Mouse (Mus musculus) embryonic facial prominence, embryonic 15.5 days (tissue): ENCODE data around the gene Ddhd1. TPM values are rescaled to one million over a fixed set of nuclear protein-coding genes. Genes with fewer than 3 reads are reported as not detected.

Experiments used
- ATAC-seq: fragments of 200-750 bp; cut with Nextera tagmentation; 2 replicates; pipeline ENCODE4 v1.8.0; 2017; ENCODE audit warnings: low read depth, moderate TSS enrichment; ENCODE audit not compliant: insufficient number of reproducible peaks, low FRiP score, low TSS enrichment
- H3K27ac ChIP-seq: fragments of 300-500 bp; sonication (generic); replicated peaks from 2 replicates; pipeline ENCODE4 v1.5.1; 2015; ENCODE audit warnings: mild to moderate bottlenecking, inconsistent platforms
- H3K27me3 ChIP-seq: fragments of 300-500 bp; sonication (generic); 2 replicates; pipeline ENCODE4 v1.6.1; 2015; ENCODE audit warnings: inconsistent platforms
- H3K36me3 ChIP-seq: fragments of 300-500 bp; sonication (generic); 2 replicates; pipeline ENCODE4 v1.6.1; 2015; ENCODE audit warnings: mild to moderate bottlenecking, inconsistent platforms
- H3K4me1 ChIP-seq: fragments of 300-500 bp; sonication (generic); 2 replicates; pipeline ENCODE4 v1.6.1; 2015; ENCODE audit warnings: inconsistent platforms
- H3K4me2 ChIP-seq: fragments of 300-500 bp; sonication (generic); replicated peaks from 2 replicates; pipeline ENCODE4 v1.6.1; 2015; ENCODE audit warnings: mild to moderate bottlenecking, inconsistent platforms
- H3K4me3 ChIP-seq: fragments of 300-500 bp; sonication (generic); replicated peaks from 2 replicates; pipeline ENCODE4 v1.5.1; 2015; ENCODE audit warnings: mild to moderate bottlenecking, inconsistent platforms
- H3K9ac ChIP-seq: fragments of 300-500 bp; sonication (generic); 2 replicates; pipeline ENCODE4 v1.6.1; 2015; ENCODE audit warnings: inconsistent platforms
- H3K9me3 ChIP-seq: fragments of 300-500 bp; sonication (generic); replicated peaks from 2 replicates; pipeline ENCODE4 v1.6.1; 2016; ENCODE audit warnings: inconsistent platforms
- WGBS: fragments of 180-500 bp; shearing (Covaris S2); methylation state at CpG from one replicate; pipeline ENCODE4 v1.1.7; 2015; 5-methylcytosine and 5-hydroxymethylcytosine counted together
- polyA plus RNA-seq: library from polyadenylated mRNA; unstranded; fragments of >200 nt; fragmentation: Nextera tagmentation; extraction: Ambion mirVana; gene quantifications from 2 replicates; pipeline ENCODE4 v1.2.1, GENCODE M21; 2015

The Ddhd1 gene
- polyA plus RNA-seq, 1 experiment from 2014 or later: 7.0 TPM

DNA sequence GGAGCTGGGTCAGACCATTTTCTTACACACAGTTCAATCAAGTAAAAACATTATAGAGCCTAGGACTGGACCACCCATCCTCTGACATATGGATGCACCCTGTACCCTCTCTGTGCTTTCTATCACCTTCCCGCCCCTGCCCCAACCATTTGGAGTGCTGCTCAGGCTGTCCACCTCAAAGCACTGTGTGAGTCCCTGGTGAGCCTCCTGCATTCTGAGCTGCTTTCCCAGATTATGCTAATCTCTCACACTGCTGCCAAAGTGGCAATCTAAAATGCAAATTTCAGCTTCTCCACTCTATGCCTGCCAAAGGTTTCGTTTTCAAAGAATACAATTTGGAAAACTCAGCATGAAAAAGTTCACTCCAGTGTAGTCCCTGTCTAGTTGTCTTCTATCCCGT lies 14.5 kb downstream of the Ddhd1 start:
- H3K27me3 ChIP-seq: no peaks in the 10 kb centered on the region
- WGBS: 53% methylated on average over 3 of the region's 3 CpGs
- H3K9me3 ChIP-seq: no peaks in the 10 kb centered on the region
- no peaks in the 10 kb centered on the region for H3K36me3 ChIP-seq
- H3K4me3 ChIP-seq: no peak overlapping the region
- H3K4me2 ChIP-seq: no peak overlapping the region
- H3K9ac ChIP-seq: no peak overlapping the region
- no peak for ATAC-seq
- no peaks in the 10 kb centered on the region for H3K4me1 ChIP-seq
- no peak overlapping the region for H3K27ac ChIP-seq

DNA sequence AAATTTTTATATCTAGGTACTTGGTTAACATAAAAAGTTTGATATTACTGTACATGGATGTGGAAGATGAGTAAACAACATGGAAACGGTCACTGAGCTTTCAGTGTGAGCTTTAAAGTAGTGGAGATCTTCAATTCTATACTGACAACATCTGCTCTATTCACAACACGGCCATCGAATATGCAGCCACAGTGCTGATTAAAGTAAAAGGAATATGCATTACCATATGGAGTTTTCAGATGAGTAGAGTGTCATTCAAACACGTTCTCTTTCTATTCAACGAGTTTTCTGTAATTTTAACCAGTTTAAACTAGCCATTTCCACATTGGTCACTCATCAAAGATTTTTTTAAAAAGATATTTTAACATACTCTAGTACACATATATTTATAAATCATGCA lies 15.1 kb downstream of the Ddhd1 start:
- no peak overlapping the region for H3K4me2 ChIP-seq
- WGBS: 79% methylated on average over 5 of the region's 5 CpGs
- H3K9me3 ChIP-seq: no peaks in the 10 kb centered on the region
- no peak overlapping the region for H3K9ac ChIP-seq
- H3K27me3 ChIP-seq: no peaks in the 10 kb centered on the region
- no peaks in the 10 kb centered on the region for H3K4me1 ChIP-seq
- H3K4me3 ChIP-seq: no peak overlapping the region
- no peak for ATAC-seq
- H3K36me3 ChIP-seq: no peaks in the 10 kb centered on the region
- no peak overlapping the region for H3K27ac ChIP-seq

DNA sequence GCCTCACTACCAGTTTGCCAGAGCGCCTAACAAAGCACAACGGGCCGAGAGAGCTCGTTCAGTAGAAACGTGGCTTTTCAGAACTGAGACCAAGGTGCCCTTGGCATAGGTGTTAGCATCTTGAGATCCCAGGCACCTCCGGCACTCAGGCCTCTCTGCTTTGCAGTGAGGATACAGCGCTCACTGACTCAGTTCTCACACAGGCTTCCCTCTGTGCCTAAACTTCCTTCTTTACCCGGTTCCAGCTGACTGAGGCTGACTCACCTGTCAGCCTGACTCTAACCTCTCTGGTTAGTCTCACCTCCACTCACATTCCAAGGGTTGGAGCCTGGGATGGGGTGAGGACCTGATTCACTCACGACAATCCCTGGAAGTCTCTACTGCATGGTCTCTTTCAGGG lies 15.7 kb downstream of the Ddhd1 start:
- no peak overlapping the region for H3K9ac ChIP-seq
- no peaks in the 10 kb centered on the region for H3K9me3 ChIP-seq
- H3K4me3 ChIP-seq: no peak overlapping the region
- ATAC-seq: no peak
- no peaks in the 10 kb centered on the region for H3K4me1 ChIP-seq
- no peaks in the 10 kb centered on the region for H3K27me3 ChIP-seq
- H3K36me3 ChIP-seq: no peaks in the 10 kb centered on the region
- no peak overlapping the region for H3K4me2 ChIP-seq
- H3K27ac ChIP-seq: no peak overlapping the region
- 71% methylated on average over 9 of the region's 9 CpGs for WGBS

DNA sequence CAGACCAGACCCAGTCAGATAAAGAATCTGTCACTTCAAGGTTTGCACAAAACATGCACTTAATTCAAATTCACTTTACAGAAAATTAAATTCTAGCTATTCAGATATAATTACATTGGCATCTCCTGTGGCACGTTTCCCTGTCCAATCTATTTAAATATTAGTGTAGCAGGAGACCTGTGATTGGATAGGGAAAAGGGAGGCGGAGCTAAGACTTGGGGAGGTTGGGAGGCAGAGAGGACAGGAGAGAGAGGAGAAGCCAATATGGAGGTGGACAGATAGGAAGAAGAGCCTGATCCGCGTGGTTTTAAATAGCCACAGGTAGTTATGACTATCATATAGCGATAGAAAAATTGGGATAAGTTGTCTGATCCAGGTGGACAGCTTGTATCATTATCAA lies 19.2 kb downstream of the Ddhd1 start:
- Histone ChIP-seq H3K9ac (no peak overlapping the region), H3K4me1 (no peaks in the 10 kb centered on the region), H3K4me2 (no peak overlapping the region), H3K27ac (no peak overlapping the region), H3K36me3 (no peaks in the 10 kb centered on the region), H3K27me3 (no peaks in the 10 kb centered on the region), H3K9me3 (no peaks in the 10 kb centered on the region), H3K4me3 (no peak overlapping the region)
- 64% methylated on average over 5 of the region's 5 CpGs for WGBS
- ATAC-seq: no peak

DNA sequence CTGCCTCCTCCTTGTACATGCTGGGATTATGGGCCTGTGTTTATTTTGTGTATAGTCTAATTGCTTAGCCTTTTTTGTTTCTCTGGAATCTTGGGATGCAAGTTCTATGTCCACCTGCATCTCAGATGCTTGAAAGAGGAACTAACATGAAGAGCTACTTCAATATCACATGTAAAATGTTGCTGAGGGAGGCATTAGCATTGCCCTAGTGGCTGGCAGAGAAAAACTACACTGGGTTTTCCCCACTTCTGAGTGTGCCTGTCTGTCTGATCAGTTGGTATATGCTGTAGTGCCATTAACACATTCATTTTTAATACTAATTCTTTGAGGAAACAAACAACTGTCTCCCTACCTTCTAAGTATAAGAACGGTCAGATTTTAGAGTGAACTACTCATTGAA lies 22.4 kb downstream of the Ddhd1 start:
- ATAC-seq: no peak
- Histone ChIP-seq H3K27ac (no peak overlapping the region), H3K4me2 (no peak overlapping the region), H3K4me1 (no peaks in the 10 kb centered on the region), H3K36me3 (no peaks in the 10 kb centered on the region), H3K4me3 (no peak overlapping the region), H3K9ac (no peak overlapping the region), H3K27me3 (no peaks in the 10 kb centered on the region), H3K9me3 (no peaks in the 10 kb centered on the region)
- 98% methylated on average over 1 of the region's 1 CpGs for WGBS

DNA sequence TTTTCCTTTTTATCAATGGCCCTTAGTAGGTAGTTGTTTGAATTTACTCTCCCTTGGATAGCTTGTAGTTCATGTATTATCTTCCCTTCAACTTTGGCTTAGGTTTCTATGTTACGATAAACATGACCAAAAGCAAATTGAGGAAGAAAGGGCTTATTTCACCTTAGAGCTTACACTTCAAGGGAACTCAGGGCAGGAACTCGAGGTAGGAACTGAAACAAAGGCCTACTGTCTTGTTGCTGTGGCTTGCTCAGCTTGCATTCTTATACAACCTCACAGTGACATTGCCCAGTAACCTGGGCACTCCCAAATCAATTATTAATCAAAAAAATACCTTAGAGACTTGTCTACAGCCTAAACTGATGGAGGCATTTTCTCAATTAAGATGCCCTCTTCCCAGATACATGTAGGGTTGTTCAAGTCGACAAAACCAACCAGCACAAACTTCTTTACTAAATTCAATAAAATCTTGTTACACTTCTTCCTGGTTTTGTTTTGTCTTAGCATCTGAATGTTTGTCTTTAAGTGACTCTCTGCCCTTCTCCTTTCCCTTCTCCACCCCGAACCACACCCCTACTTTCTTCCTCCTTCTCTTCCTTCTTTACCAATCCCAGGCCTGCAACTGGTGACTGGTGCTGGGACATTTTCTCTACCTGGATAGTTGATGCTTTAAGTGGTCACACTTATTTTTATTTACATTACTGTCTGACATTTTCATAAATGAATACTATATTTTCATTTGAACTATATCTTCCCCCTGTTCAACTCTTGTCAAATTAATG lies 25.0 kb downstream of the Ddhd1 start:
- no peak overlapping the region for H3K4me3 ChIP-seq
- no peak for ATAC-seq
- H3K36me3 ChIP-seq: no peaks in the 10 kb centered on the region
- H3K9ac ChIP-seq: no peak overlapping the region
- H3K27me3 ChIP-seq: no peaks in the 10 kb centered on the region
- no peak overlapping the region for H3K4me2 ChIP-seq
- no peak overlapping the region for H3K27ac ChIP-seq
- H3K9me3 ChIP-seq: no peaks in the 10 kb centered on the region
- H3K4me1 ChIP-seq: no peaks in the 10 kb centered on the region
- 75% methylated on average over 4 of the region's 4 CpGs for WGBS

DNA sequence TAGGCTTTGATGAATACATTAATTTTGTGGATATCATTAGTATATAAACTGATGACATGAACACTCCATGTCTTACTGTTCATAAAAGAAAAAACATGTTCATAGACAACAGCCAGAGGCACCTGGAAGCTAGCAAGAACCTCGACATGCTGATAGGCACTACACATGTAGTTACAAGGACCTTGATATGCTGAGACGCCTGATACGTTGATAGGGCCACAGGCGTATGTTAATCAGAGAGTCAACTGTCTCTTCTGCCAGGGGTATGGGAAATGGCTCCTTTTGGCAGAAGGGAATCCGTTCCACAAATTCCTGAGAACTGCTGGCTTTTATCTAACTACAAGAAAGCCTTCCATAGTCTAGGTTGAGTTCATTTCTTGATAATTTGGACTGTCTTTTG lies 27.4 kb downstream of the Ddhd1 start:
- no peak overlapping the region for H3K4me3 ChIP-seq
- no peaks in the 10 kb centered on the region for H3K9me3 ChIP-seq
- H3K4me2 ChIP-seq: no peak overlapping the region
- no peaks in the 10 kb centered on the region for H3K36me3 ChIP-seq
- H3K4me1 ChIP-seq: no peaks in the 10 kb centered on the region
- H3K27ac ChIP-seq: no peak overlapping the region
- H3K27me3 ChIP-seq: no peaks in the 10 kb centered on the region
- WGBS: 78% methylated on average over 5 of the region's 5 CpGs
- H3K9ac ChIP-seq: no peak overlapping the region
- no peak for ATAC-seq

DNA sequence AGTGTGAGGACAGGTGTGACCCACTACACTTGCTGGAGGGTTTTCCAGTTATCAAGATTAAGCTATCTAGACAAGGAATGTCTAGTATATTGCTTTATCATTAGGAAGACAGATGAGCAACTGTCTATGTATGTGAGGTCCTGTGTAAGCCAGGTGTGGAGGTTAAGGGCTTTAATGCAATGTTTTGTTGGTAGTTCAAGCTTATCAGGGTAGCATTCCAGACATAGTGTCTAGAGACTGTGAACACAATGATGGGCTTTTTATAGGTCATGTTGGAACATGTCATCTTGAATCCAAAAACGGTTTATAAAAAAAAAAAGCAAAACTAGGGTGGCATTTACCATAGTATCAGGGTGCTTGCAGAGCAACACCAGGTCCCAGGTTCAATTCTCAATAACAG lies 28.0 kb downstream of the Ddhd1 start:
- H3K27ac ChIP-seq: no peak overlapping the region
- H3K9ac ChIP-seq: no peak overlapping the region
- 64% methylated on average over 1 of the region's 1 CpGs for WGBS
- H3K4me1 ChIP-seq: no peaks in the 10 kb centered on the region
- H3K9me3 ChIP-seq: no peaks in the 10 kb centered on the region
- H3K36me3 ChIP-seq: no peaks in the 10 kb centered on the region
- ATAC-seq: no peak
- no peak overlapping the region for H3K4me2 ChIP-seq
- no peak overlapping the region for H3K4me3 ChIP-seq
- H3K27me3 ChIP-seq: no peaks in the 10 kb centered on the region

DNA sequence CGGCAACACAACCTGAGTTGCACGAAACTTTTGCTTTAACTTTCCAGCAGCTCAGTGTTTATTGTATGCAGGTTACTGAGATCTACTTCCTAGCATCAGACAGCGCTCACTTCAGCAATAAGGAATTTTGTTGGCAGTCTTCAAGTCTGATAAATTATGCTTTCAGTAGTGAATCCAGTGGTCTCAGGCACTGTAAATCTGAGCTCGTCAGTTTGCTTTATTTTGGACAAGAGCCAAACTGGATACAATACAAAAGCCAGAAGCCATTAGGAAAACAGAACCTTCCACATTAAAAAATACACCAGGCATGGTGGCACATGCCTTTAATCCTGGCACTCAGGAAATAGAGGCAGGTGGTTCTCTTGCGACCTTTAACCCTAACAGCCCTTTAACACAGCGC lies 39.6 kb downstream of the Ddhd1 start:
- Histone ChIP-seq H3K4me2 (no peak overlapping the region), H3K27me3 (no peaks in the 10 kb centered on the region), H3K27ac (no peak overlapping the region), H3K9ac (no peak overlapping the region), H3K36me3 (0 out of 2 replicates have a peak, but pooled peaks cover 7% of the 10 kb centered on the region), H3K9me3 (no peaks in the 10 kb centered on the region), H3K4me1 (no peaks in the 10 kb centered on the region), H3K4me3 (no peak overlapping the region)
- 57% methylated on average over 6 of the region's 6 CpGs for WGBS
- ATAC-seq: no peak

DNA sequence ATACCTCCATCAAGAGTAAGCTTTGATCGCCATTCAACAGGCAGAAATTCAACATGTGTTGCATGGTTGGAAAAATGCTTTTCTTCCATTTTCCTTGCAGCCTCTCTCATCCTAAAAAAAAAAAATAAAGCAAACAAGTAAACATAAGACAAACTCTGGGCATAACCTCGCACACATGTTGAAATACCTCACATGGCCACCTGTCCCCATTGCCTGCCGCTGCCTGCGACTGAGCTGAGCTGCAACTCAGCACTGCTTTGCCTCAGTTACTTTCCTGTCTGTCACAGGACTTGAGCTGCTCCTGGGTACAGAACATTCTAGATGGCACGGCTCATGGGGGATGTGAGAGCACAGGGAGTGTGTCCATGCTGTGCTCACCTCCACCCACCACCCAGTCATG lies 41.4 kb downstream of the Ddhd1 start:
- 89% methylated on average over 5 of the region's 5 CpGs for WGBS
- ATAC-seq: no peak

DNA sequence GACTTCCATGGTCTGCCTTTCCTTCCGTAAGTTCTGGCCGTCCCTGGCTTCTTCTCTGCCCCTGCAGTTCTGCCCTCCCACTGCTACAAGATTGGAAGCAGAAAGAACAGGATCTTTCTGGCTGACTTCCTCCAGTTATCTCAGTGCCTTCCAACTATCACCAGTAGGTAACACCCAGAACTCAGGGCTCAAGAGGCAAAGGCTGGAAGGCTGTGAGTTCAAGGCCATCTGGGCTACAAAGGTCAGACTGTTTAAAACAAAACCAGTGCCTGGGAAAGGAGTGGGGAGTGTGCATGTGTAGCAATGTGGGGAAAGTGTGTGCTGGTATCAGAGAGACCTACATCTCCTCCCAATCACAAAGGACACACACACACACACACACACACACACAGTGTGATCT lies 42.2 kb downstream of the Ddhd1 start:
- H3K9me3 ChIP-seq: no peaks in the 10 kb centered on the region
- no peak overlapping the region for H3K9ac ChIP-seq
- H3K27me3 ChIP-seq: no peaks in the 10 kb centered on the region
- no peak overlapping the region for H3K4me3 ChIP-seq
- ATAC-seq: no peak
- WGBS: 81% methylated on average over 2 of the region's 2 CpGs
- H3K4me2 ChIP-seq: no peak overlapping the region
- H3K4me1 ChIP-seq: no peaks in the 10 kb centered on the region
- H3K36me3 ChIP-seq: 0 out of 2 replicates have a peak, but pooled peaks cover 7% of the 10 kb centered on the region
- no peak overlapping the region for H3K27ac ChIP-seq

More for the DNA sequence above, 41.4 kb downstream of the Ddhd1 start:
- Histone ChIP-seq H3K9ac (no peak overlapping the region), H3K27me3 (no peaks in the 10 kb centered on the region), H3K4me2 (no peak overlapping the region), H3K4me3 (no peak overlapping the region), H3K4me1 (no peaks in the 10 kb centered on the region), H3K36me3 (0 out of 2 replicates have a peak, but pooled peaks cover 7% of the 10 kb centered on the region), H3K27ac (no peak overlapping the region), H3K9me3 (no peaks in the 10 kb centered on the region)

DNA sequence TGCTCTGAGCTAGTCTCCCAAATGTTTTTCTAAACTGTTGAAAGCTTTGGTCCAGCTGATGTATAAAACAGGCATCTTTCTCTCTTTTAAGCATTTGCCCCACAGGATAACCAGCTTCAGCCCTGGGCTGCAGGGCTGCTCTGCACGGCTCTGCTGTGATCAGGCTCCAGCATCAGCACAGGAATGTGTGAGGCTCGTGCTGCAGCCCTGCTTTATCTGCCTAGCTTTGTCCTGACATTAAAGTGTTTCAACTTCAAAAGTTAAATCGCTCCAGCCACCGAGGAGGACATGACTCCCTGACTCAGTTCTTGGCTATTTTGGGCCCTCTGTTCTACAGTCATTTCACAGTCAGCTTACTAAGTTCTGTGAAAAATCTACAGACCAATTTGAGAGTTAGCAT lies 43.1 kb downstream of the Ddhd1 start:
- no peak for ATAC-seq
- Histone ChIP-seq H3K27me3 (no peaks in the 10 kb centered on the region), H3K4me2 (no peak overlapping the region), H3K4me1 (no peaks in the 10 kb centered on the region), H3K9me3 (no peaks in the 10 kb centered on the region), H3K36me3 (0 out of 2 replicates have a peak, but pooled peaks cover 7% of the 10 kb centered on the region), H3K9ac (no peak overlapping the region), H3K4me3 (no peak overlapping the region), H3K27ac (no peak overlapping the region)
- 42% methylated on average over 4 of the region's 4 CpGs for WGBS
